Mouse (Mus musculus): ENCODE measurements at regions not wholly inside any gene's neighbourhood (a gene's known extent, or its start where the extent isn't known, plus 50 kb on each side); places are given as distances from the start of the nearest gene placed in this dataset.

- in situ Hi-C loops (cut with MboI, MseI) = no loop called here
These were observed 60.9 kb downstream of the Psmg1 start for GRCm38 (mm10) chr16:95929700-95930435.

DNA sequence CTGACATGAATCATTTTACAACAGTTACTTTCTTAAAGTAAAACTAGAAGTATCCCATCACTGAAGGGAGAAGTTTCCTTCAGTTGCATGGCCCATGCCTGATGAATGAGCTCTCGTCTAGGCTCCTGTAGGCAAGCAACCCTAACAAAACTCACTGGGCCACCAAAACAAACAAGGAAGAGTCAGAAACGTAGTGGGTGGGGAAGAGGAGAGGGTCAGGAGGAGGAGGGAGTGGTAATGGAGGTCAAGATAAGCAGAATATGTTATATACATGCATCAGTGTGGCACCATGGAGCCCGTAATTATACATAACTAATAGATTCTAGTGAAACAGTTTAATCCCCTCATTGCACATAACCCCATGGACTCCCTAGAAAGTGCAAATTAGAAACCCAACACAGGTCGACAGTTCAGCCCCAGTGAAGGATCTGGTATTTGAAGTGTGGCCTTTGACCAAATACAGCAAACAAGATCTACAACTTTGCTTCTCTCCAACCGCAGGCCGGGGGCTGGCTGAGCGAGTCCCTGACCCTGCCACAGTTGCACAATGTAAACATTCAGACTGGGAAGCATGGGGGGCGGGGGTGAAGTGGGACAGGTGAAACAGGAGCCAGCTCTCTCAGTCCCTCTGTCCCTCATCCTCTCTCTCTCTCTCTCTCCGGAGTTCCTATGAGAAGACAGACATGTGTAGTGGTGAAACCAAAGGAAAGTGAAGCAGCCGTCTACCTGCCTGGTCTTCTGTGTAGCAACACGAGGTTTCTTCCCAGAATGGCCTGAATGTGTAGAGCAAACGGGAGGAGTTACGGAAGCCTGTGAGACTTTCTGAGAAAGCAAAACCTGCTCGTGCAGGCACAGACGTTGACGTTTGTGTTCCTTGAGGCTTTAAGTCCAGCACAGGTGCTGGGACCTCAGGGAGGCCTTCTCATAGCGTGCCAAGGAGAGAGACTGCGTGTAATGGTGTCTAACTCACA, 62.2 kb downstream of the Psmg1 start:
- in situ Hi-C loops (cut with MboI, MseI) = no loop called here

DNA sequence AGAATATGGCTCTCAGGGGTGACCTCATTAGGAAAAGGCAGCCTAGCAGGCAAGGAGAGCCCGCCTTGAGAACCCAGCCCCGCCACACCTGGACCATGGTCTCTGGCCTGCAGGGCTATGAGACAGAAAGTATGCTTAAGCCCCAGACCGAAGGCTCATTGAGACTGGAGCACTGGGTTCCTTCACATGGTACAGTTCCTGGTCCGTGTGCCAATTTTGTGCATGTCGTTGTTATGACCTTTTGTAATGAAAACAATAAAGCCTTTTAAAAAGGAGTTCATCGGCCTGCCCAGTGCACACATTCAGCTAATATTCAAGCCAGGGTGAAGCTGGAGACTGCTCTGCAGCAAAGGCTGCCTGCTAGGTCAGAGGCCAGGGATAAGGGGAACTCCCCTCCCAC, 64.2 kb downstream of the Psmg1 start:
- in situ Hi-C loops (cut with MboI, MseI) = no loop called here

DNA sequence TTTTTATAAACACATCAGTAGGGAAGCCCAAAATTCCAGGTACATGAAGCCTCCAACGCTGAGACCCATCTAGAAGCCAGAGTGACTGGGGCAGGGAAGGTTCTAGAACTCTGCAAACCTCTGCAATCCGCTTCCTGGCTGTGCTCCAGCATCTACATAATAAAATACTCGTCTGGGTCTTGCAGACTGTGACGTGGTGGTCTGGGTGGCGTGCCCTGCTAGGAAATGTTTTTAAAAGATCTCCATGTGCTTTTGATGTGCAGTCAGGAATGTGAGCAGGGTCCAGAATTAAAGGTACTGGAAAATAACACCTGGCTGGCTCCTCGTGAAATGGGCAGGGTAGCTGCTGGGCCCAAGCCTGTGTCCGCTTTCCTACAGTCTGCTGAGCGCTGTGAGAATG, 66.0 kb downstream of the Psmg1 start:
- in situ Hi-C loops (cut with MboI, MseI) = no loop called here

DNA sequence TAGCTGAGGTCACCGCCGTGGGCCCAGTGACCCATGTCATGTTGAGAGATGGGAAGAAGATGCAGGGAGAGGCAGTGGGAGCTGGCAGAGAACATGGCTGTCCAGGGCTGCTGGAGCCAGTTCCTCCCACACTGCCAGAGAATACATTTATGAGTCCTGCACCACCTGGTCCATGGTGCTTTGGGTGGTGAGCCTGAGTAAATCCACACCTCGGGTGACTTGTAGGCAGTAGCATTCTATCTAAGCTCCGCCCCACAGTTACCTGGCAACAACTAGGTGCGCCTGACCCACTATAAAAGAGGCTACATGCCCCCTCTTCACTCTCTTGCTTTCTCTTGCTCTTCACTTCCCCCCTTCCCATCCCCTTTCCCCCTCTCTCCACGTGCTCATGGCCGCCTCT, 66.8 kb downstream of the Psmg1 start:
- in situ Hi-C loops (cut with MboI, MseI) = no loop called here

DNA sequence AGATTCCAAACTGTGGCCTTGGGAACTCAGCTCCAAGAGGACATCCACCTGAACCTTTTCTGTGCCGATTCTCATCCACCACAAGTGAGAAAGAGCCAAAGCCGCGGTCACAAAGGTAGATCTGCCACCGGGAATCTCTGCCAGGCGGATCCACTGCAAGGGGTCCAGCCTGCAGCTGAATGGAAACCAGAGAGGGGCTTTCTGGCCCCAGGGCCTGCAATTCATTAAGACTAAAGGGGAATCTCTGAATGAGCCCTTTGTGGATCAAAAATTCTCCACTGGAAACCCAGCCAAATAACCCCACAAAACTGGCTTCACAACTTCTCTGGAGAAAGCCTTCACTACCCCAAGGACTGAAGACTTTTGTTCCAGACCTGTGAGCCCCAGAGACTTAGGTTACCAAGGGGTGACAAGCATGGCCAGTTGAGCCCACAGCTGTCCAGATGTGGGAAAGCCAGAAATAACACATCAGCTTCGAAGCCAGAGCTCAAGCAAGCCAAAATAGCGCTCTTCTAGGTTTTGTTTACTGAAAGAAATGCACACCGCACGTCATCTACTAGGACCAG, 68.3 kb downstream of the Psmg1 start:
- in situ Hi-C loops (cut with MboI, MseI) = no loop called here

DNA sequence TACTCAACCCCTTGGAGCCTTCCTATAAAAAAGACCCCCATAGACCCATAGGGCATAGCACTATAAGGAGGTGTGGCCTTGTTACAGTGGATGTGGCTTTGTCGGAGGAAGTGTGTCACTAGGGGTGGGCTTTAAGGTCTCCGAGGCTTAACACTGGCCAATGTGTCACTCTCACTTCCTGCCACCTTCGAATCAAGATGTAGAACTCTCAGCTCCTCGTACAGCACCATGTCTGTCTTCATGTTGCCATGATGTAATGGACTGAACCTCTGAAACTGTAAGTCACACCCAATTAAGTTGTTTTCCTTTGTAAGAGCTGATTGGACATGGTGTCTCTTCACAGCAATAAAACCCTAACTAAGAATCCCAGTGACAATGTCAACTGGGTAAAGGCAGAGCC, 69.6 kb downstream of the Psmg1 start:
- in situ Hi-C loops (cut with MboI, MseI) = no loop called here

DNA sequence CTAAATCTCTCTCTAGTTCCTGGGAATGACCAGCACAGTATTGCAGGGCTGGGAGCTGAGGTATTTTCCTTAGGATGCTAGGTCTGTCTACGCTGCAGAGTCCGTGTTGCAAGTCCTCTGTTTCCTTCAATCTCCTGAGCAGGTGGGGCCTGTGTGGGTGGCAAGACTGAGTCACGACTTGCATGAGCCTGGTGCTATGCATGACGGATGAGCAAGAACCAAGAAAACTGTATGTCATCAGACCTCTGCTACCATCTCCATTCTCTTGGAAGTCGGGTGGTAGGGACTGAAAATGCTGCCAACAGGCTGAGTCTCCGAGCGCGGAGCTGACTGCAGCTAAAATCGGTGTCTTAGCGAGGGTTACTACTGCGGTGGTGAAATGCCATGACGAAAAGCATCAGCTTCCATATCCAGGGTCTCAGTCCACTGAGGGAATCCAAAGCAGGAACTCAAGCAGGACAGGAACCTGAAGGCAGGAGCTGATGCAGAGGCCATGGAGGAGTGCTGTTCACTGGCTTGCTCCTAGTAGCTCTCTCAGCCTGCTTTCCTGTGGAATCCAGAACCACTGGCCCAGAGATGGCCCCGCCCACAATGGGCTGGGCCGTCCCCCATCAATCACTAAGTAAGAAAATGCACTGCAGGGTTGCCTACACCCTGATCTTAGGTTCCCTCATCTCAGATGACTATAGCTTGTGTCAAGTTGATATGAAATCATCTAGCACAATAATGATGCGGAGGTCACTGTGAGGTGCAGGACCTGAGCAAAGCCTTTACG, 71.9 kb downstream of the Psmg1 start:
- in situ Hi-C loops (cut with MboI, MseI) = no loop called here

GRCm38 (mm10) chr16:95917635-95918407, 72.9 kb downstream of the Psmg1 start:
- in situ Hi-C loops (cut with MboI, MseI) = no loop called here

DNA sequence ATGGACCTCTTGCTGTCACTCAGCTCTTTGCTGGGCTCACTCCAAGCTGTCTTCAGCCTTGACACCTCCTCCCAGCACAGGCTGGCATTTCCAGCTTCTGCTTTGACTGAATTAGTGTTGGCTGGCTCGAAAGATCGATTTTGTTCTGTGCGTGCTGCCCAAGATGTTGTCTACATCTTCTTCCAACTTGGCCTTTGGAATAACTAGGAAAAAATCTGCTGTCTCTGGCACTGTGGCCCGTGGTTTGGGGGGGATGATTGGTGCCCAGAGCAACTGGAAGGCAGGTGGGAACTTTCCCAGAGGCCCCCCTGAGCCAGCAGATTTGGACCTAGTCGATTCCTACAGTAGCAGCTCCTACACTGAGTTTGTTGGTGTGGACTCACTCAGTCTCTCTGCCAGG, 76.9 kb downstream of the Psmg1 start:
- in situ Hi-C loops (cut with MboI, MseI) = no loop called here

DNA sequence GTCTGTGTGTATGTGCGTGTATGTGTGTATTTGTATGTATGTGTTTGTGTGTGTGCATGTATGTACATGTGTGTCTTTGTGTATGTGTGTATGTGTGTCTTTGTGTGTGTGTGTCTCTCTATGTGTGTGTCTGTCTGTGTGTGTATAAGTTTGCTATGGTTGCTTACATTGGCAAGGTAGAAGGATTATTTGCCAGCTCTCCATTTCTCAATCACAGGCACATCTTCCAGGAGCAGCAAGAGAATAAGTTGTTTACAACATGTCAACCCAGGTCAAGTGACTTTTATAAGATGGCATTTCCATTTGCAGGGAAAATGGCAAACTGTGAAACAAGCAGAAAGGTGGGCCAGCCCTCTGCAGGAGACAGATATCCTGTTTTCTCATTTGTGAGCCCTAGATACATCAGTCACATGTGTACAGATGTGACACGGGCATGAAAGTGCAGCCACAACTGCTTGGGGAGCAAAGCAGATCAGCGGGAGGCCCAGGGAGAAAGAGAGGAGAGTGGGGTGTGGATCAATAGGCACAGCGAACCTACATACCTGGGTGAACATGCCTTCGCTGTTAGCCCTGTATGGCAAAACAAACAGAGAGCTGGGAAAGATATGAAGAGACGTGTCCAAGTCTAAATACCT, 86.1 kb downstream of the Psmg1 start:
- in situ Hi-C loops (cut with MboI, MseI) = loop anchor here in 1 of 2 experiments (5.0 kb wide), 1 partner anchor 157 kb away; no protein-coding TSS in a partner anchor

DNA sequence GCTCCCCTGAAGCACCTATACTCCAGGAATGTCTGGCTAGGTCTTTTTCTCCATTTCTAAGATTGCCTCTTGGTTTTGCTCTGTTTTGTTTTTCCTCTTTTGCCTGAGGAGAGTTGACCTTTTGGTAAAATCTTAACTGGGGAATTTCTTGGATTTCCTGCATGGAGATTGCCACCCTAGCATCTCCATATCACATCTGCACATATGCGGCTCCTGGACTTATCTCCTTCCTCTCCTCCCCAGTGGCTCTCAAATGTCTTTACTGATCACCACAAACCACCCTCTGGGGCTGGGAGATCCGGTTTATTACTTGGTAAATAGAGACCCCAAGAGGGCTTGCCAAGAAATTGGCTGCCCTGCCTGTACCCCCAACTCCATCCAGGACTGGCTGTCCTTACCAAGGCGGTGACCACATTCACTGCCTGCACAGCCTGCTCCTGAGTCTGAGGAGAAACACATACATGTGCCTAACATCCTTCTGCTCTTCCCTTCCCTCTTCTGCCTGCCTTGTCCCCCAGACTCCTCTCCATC, 87.3 kb downstream of the Psmg1 start:
- in situ Hi-C loops (cut with MboI, MseI) = loop anchor here in 1 of 2 experiments (5.0 kb wide), 1 partner anchor 156 kb away; no protein-coding TSS in a partner anchor

GRCm38 (mm10) chr16:95902177-95902576, 88.6 kb downstream of the Psmg1 start:
- in situ Hi-C loops (cut with MboI, MseI) = loop anchor here in 1 of 2 experiments (5.0 kb wide), 1 partner anchor 155 kb away; no protein-coding TSS in a partner anchor

DNA sequence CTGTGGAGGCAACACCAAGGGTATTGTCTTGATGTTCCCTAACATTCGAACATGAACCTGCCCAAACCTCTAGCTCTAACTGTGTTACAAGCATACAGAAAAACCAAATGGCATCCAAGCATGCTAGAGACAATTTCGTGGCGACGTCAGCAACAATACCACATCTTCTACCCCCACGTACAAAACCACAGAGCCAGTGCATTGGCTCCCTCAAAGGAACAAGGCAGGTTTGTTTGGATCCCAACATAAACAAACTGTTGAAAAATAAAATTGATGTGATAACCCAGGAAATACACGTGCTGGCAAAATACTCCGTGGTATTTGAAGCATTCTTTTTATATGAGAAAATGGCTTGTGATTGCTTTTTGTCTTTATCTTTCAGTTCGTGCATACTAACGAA, 89.4 kb downstream of the Psmg1 start:
- in situ Hi-C loops (cut with MboI, MseI) = loop anchor here in 1 of 2 experiments (5.0 kb wide), 1 partner anchor 154 kb away; no protein-coding TSS in a partner anchor

DNA sequence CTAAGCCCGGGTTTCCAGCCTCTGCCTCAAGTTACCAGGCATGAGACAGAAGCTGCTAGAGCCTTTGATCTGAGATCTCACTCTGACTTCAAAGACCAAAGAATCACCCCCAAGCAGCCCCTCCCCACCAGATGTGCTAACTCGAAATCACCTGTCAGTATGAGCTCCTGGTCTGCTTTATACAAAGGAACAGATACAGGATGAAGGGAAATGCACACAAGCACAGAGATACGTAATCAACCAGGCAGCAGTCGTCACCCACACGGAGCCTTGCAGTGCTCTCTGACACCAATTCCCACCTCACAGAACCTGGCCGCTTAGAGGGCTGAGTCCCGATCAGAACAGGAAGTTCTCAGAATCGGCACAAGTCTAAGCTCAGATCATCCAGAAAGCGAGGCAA, 90.6 kb downstream of the Psmg1 start:
- in situ Hi-C loops (cut with MboI, MseI) = loop anchor here in 1 of 2 experiments (5.0 kb wide), 1 partner anchor 153 kb away; no protein-coding TSS in a partner anchor

DNA sequence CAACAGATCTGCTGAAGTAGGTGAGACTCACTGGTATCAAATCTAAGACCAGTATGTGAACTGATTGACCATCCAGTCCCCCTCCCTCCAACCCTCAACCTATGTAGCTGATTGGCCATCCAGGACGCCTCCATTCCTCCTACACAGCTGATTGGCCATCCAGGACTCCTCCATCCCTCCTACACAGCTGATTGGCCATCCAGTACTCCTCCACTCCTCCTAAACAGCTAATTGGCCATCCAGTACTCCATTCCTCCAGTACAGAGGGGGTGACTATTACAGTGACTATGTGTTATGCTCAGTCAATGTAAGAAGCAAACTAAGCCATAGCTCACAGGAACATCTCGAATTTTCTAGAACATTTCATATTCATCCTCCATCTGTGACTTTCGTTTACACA, 91.1 kb downstream of the Psmg1 start:
- in situ Hi-C loops (cut with MboI, MseI) = loop anchor here in 1 of 2 experiments (5.0 kb wide), 1 partner anchor 152 kb away; no protein-coding TSS in a partner anchor

DNA sequence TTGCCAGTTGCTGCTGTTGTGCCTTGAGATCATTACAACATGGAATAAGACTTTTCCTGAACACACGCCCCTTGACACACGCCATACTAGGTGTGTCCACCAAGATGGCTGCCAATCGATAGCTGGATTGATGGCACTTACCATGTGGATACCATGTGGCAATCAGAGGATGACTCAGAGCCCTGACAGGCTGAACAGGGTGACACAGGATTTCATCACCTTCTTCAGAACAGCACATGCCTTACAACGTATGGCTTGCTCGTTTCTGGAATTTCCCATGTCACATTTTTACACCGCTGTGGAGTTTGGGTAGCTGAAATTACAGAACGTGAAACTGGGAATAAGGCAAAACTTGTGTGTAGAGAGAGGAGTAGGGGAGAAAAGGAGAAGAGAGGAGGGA, 92.9 kb downstream of the Psmg1 start:
- in situ Hi-C loops (cut with MboI, MseI) = no loop called here

- in situ Hi-C loops (cut with MboI, MseI) = no loop called here
These were observed 94.6 kb downstream of the Psmg1 start for GRCm38 (mm10) chr16:95896126-95896525.

- in situ Hi-C loops (cut with MboI, MseI) = no loop called here
These were observed 97.0 kb downstream of the Psmg1 start for GRCm38 (mm10) chr16:95893534-95894290.

Data from T-helper 17 cell (primary cell).